Mouse (Mus musculus): ENCODE data around the gene Dclre1c.

Gene Dclre1c

GRCm38 (mm10) chr2:3474861-3475283 lies 50.9 kb downstream of the Dclre1c start, which contains the start of gene Suv39h2:
Gene Suv39h2 (minus strand): TSS chr2:3475031.
- peak; percentile 86 for DNase-seq (ENCODE audit: low spot score)

DNA sequence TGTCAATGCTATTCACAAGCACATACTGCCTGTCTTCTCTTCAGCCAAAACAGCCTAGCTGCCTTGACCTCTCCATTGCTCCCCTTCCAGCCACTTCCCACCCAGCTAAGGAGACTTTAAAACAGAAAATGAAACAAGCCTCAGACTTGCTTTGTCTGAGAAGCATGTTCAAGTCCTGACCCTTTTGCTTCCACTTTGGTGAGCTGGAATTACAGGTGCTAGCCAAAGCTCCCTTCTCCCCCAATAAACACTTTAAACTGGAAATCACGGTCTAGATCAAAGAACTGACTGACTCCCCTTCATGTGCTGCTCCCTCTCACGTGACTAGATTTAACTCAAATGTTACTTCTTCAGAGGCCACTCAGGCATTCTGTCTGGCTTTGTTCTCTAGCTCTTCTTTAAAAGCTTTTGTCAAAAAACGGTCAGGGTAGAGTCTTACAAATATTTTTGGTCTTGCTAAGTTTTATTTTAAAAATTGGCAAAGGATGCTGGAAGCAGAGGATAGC lies 51.9 kb downstream of the Dclre1c start:
- DNase-seq (ENCODE audit: low spot score), result no peak

GRCm38 (mm10) chr2:3480239-3480638 lies 56.3 kb downstream of the Dclre1c start:
- DNase-seq (ENCODE audit: low spot score), result no peak

DNA sequence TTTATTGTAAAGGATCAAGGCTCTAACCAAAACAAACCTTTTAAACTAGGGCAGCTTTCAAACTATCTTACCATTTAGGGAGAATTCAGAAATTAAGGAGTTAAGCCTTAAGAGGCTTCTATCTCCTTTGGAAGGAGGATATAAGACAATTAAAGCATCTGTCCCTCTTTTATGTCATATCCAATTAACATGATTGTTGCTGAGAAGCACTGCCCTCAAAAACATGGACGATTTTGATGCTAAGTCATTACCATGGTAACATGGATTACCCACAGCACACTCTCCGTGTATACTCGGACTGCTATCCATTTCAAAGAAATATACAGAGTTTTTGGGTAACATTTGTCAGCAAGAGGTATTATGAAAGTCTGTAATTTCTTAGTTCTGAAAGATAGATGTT lies 65.9 kb downstream of the Dclre1c start:
- DNase-seq (ENCODE audit: low spot score), result no peak

- DNase-seq (ENCODE audit: low spot score), result no peak
Observed at GRCm38 (mm10) chr2:3493833-3494409, 70.0 kb downstream of the Dclre1c start.

DNA sequence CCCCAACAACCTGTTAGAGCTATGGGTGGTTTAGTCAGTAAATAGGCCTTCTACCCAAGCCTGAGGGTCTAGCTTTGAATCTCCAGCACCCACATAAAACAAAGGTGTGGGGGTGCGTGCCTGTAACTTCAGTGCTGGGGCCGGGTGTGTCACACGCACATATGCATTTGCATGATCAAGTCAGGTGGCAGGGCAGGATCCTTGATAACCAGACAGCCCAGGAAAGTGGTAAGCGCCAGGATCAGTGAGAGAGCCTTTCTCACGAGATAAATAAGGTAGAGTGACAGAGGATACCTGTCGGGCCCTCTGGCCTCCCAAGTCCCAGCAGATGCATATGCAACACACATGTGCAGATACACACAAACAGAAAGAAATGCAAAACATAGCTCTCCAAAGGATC lies 75.6 kb downstream of the Dclre1c start:
- no peak for DNase-seq (ENCODE audit: low spot score)

DNA sequence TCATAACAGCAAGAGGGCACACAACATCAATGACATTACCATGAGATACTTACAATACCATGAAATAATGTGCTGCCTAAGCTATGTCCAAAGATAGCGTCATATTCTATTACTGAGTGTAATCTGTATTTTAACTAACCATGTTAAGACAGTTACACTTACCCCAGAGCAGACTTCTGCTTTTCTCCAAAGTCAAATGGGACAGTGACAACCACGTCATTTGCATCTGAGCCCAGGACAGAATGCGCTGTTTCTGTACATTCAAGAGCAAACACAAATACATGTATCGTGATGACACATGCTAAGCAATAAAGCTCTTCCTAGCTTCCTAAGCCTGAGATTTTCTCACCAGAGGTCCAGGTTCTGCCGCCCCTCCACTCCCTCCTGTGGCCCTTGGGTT lies 77.0 kb downstream of the Dclre1c start:
- no peak for DNase-seq (ENCODE audit: low spot score)

DNA sequence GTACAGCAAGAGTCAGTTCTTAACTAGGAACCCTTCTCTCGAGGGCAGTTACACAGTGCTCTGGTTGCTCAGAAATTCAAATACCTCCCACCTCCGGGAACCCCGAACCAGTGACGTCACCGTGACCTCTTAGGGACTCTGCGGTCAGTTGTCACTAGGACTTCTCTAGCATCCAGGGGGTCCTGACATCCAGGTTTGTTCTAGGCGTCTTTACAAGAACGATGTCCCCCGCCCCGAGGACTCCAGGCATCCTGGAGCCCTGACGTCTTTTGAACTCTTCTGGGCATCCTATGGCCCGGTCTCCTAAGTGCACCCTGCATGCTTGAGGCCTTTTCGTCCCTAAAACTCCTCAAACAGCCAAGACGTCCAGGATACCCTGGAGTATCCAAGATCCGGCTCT lies 88.1 kb downstream of the Dclre1c start:
- DNase-seq (ENCODE audit: low spot score), result peak; percentile 15

DNA sequence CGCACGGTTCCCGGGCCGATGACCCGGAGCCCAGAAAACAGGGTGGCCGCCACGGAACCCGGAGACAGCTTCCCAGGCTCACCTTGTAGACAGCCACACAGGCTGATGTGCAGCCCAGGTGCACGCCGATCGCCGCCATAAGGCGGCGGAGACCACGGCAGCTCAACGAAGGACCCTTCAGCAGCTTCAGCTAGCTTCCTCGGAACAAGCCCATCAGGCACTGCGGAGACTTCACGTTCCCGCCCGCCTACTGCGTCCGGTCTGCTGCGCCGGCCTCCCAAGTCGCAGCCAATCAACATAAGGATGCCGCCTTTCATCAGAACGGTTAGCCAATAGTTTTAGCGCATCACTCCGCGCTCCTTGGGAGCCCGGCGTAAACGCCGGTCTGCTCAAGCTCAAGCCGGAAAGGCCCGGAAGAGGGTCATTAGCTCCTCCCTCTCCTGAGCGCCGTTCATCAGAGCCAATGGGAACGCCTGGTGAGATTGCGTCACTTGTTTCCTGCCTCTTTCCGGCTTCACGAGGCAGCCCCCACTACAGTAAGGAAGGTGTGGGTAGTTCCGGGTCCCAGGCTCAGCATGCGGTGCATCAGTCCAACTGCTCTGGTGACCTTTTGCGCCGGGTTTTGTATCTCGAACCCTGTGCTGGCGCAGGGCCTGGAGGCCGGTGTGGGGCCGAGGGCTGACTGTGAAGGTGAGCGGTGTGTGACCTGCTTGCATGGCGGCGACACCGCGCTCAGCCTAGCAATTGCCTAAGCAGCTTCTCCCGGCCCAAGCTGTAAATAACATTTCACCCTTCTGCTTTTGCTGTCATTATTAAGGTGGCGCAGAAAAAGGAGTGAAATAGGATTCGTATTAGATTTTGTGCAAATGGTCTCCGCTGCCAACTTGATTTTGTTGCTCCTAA lies 88.9 kb downstream of the Dclre1c start, which contains the start of the genes Gm45902, Hspa14 and Cdnf:
Gm45902 (minus strand) TSS at position 239 of the 903 bp plus-strand sequence.
Hspa14 (minus strand) TSS at position 263 of the 903 bp plus-strand sequence.
Cdnf (plus strand) TSS at position 479 of the 903 bp plus-strand sequence.
- DNase-seq (ENCODE audit: low spot score), result peak; percentile 97
